Mouse (Mus musculus): Measurements from ENCODE around the gene Glb1. TPM values are rescaled to one million over a fixed set of nuclear protein-coding genes. Genes with fewer than 3 reads are reported as not detected.
"Not testable (repeated sequence)": the region's sequence is repeated elsewhere in the genome, so short reads cannot be mapped to it uniquely, and the experiment has no call there.

Gene Glb1
- polyA plus RNA-seq, 1 experiment from 2014 or later = 53.2 TPM

- H3K27me3 ChIP-seq (ENCODE audit: control insufficient read depth, insufficient read depth, low read length) = no peaks in the 10 kb centered on the region
- no peak for ATAC-seq (ENCODE audit: insufficient number of reproducible peaks, insufficient read depth, low FRiP score, low read depth)
- WGBS = 64% methylated on average over 9 of the region's 9 CpGs
- H3K4me1 ChIP-seq (ENCODE audit: control insufficient read depth in 2 of 2, insufficient read depth in 2 of 2, low read length in 2 of 2) = peaks cover 11 to 12% of the 10 kb centered on the region in 2 experiments
- no peaks in the 10 kb centered on the region; the same call in 1 of the 2 replicates for H3K9me3 ChIP-seq (ENCODE audit: control insufficient read depth, low read length)
- H3K9ac ChIP-seq (ENCODE audit: low read length) = no peak overlapping the region
- H3K27ac ChIP-seq (replicated peaks in 1 of 2; ENCODE audit: control insufficient read depth in 1 of 2, insufficient read depth in 1 of 2, low read depth in 2 of 2, low read length in 2 of 2) = no peak overlapping the region
- H3K4me3 ChIP-seq (ENCODE audit: control insufficient read depth in 1 of 2, insufficient read depth in 1 of 2, low read depth in 1 of 2, low read length in 2 of 2) = no peak overlapping the region
- H3K36me3 ChIP-seq (ENCODE audit: control insufficient read depth, insufficient read depth, low read length) = no peaks in the 10 kb centered on the region
- H3K4me2 ChIP-seq (ENCODE audit: low read length) = no peak overlapping the region
These were observed 118.1 kb downstream of the Glb1 start for GRCm38 (mm10) chr9:114518812-114519477.

- H3K4me2 ChIP-seq (ENCODE audit: low read length); H3K4me1 ChIP-seq (ENCODE audit: control insufficient read depth in 2 of 2, insufficient read depth in 2 of 2, low read length in 2 of 2); H3K36me3 ChIP-seq (ENCODE audit: control insufficient read depth, insufficient read depth, low read length); H3K9ac ChIP-seq (ENCODE audit: low read length); H3K9me3 ChIP-seq (ENCODE audit: control insufficient read depth, low read length); ATAC-seq (ENCODE audit: insufficient number of reproducible peaks, insufficient read depth, low FRiP score, low read depth); H3K27me3 ChIP-seq (ENCODE audit: control insufficient read depth, insufficient read depth, low read length); H3K4me3 ChIP-seq (ENCODE audit: control insufficient read depth in 1 of 2, insufficient read depth in 1 of 2, low read depth in 1 of 2, low read length in 2 of 2); H3K27ac ChIP-seq (replicated peaks in 1 of 2; ENCODE audit: control insufficient read depth in 1 of 2, insufficient read depth in 1 of 2, low read depth in 2 of 2, low read length in 2 of 2): not testable (repeated sequence)
- WGBS = 55% methylated on average over 4 of the region's 4 CpGs
These were observed 119.7 kb downstream of the Glb1 start for GRCm38 (mm10) chr9:114520529-114520928.

- H3K4me3 ChIP-seq (ENCODE audit: control insufficient read depth in 1 of 2, insufficient read depth in 1 of 2, low read depth in 1 of 2, low read length in 2 of 2) = no peak overlapping the region
- H3K4me1 ChIP-seq (ENCODE audit: control insufficient read depth in 2 of 2, insufficient read depth in 2 of 2, low read length in 2 of 2) = peaks cover 11 to 15% of the 10 kb centered on the region in 2 experiments
- H3K27me3 ChIP-seq (ENCODE audit: control insufficient read depth, insufficient read depth, low read length) = no peaks in the 10 kb centered on the region
- ATAC-seq (ENCODE audit: insufficient number of reproducible peaks, insufficient read depth, low FRiP score, low read depth) = no peak
- no peaks in the 10 kb centered on the region for H3K36me3 ChIP-seq (ENCODE audit: control insufficient read depth, insufficient read depth, low read length)
- H3K9ac ChIP-seq (ENCODE audit: low read length) = no peak overlapping the region
- H3K4me2 ChIP-seq (ENCODE audit: low read length) = no peak overlapping the region
- WGBS = 46% methylated on average over 5 of the region's 5 CpGs
- H3K9me3 ChIP-seq (ENCODE audit: control insufficient read depth, low read length) = no peaks in the 10 kb centered on the region
- no peak overlapping the region for H3K27ac ChIP-seq (replicated peaks in 1 of 2; ENCODE audit: control insufficient read depth in 1 of 2, insufficient read depth in 1 of 2, low read depth in 2 of 2, low read length in 2 of 2)
These were observed 121.2 kb downstream of the Glb1 start for GRCm38 (mm10) chr9:114522041-114522440.

GRCm38 (mm10) chr9:114522501-114522900 lies 121.6 kb downstream of the Glb1 start:
- Histone ChIP-seq H3K27me3 (ENCODE audit: control insufficient read depth, insufficient read depth, low read length) (no peaks in the 10 kb centered on the region), H3K4me1 (ENCODE audit: control insufficient read depth in 2 of 2, insufficient read depth in 2 of 2, low read length in 2 of 2) (peaks cover 14 to 19% of the 10 kb centered on the region in 2 experiments), H3K4me3 (ENCODE audit: control insufficient read depth in 1 of 2, insufficient read depth in 1 of 2, low read depth in 1 of 2, low read length in 2 of 2) (no peak overlapping the region), H3K9ac (ENCODE audit: low read length) (no peak overlapping the region), H3K9me3 (ENCODE audit: control insufficient read depth, low read length) (no peaks in the 10 kb centered on the region), H3K36me3 (ENCODE audit: control insufficient read depth, insufficient read depth, low read length) (no peaks in the 10 kb centered on the region), H3K4me2 (ENCODE audit: low read length) (no peak overlapping the region), H3K27ac (replicated peaks in 1 of 2; ENCODE audit: control insufficient read depth in 1 of 2, insufficient read depth in 1 of 2, low read depth in 2 of 2, low read length in 2 of 2) (no peak overlapping the region)
- 89% methylated on average over 9 of the region's 9 CpGs for WGBS
- ATAC-seq (ENCODE audit: insufficient number of reproducible peaks, insufficient read depth, low FRiP score, low read depth) = no peak

Other genes starting within 250 kb of the Glb1 start
- gene Bcl2a1c, start 70.9 kb upstream of the Glb1 start, polyA plus RNA-seq (2014; fragmentation: Nextera tagmentation; extraction: Ambion mirVana) = not detected in 2 replicates
- 145 and 156 TPM in 2 replicates for gene Crtap, start 10.4 kb upstream of the Glb1 start, polyA plus RNA-seq (2014; fragmentation: Nextera tagmentation; extraction: Ambion mirVana)
- gene Tmppe, start within 50 bp of the Glb1 start, polyA plus RNA-seq (2014; fragmentation: Nextera tagmentation; extraction: Ambion mirVana) = 3.0 and 4.4 TPM in 2 replicates
- gene Ccr4, start 103.8 kb downstream of the Glb1 start, polyA plus RNA-seq (2014; fragmentation: Nextera tagmentation; extraction: Ambion mirVana) = not detected in 2 replicates
- 0.77 and 2.7 TPM in 2 replicates for gene C130032M10Rik, start 114.6 kb downstream of the Glb1 start, polyA plus RNA-seq (2014; fragmentation: Nextera tagmentation; extraction: Ambion mirVana)
- 0.05 TPM in 1 of 2 replicates, not detected in the other for gene Trim71, start 163.3 kb downstream of the Glb1 start, polyA plus RNA-seq (2014; fragmentation: Nextera tagmentation; extraction: Ambion mirVana)
- gene Cnot10, start 239.1 kb downstream of the Glb1 start, polyA plus RNA-seq (2014; fragmentation: Nextera tagmentation; extraction: Ambion mirVana) = 34.5 and 36.4 TPM in 2 replicates

Data from heart, embryonic 14.5 days (tissue).